Mouse (Mus musculus) c-Kit-positive CD71-positive TER-119-negative erythroid progenitor cells, embryonic 14.5 days (primary cell): ENCODE data around the gene Flt1.

Experiments used
- DNase-seq: peaks from one replicate; pipeline ENCODE4 v3.0.0-alpha.2; 2013; ENCODE audit warnings: low read depth

The Flt1 gene

GRCm38 (mm10) chr5:147725831-147726700, at the start of gene Flt1:
Flt1 (minus strand) TSS chr5:147726011.
- DNase-seq, result no peak

DNA sequence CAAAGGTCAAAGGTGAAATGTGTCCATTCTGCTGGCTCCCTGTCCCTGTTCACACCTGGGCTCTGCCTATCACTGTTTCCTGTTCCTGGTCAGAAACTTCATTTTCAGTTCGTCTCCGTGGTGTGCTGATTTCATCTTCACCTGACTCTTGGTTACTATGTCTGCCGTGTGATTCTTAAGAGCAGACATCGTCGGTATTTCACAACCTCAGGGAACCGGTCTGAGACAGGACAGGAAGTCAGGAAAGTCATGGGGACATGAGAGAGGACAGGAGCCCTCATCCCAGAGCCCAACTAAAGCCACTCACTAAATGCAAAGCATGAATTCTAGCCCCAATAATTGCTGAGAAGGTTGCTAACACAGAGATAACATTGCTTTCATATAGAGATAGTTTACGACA, 49.4 kb upstream of the Flt1 start:
- no peak for DNase-seq

DNA sequence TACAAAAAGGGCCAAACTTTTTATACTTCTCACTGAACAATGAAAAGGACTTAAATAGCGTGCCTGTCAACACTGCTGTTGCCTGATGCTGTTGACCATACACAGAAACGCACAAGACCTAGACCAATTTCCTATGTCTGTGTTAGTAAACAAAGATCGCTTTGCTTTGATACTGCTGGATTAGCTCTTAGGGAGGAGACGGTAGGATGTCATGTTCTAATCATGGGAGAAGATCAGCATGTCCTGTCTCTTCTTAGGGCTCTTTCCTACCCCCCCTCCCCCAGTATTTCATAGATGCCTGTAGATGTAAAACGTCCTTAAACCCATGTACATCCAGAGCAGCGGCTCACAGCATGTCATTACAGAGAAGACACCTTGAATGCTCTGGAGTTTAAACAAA, 44.1 kb upstream of the Flt1 start:
- DNase-seq, result no peak

DNA sequence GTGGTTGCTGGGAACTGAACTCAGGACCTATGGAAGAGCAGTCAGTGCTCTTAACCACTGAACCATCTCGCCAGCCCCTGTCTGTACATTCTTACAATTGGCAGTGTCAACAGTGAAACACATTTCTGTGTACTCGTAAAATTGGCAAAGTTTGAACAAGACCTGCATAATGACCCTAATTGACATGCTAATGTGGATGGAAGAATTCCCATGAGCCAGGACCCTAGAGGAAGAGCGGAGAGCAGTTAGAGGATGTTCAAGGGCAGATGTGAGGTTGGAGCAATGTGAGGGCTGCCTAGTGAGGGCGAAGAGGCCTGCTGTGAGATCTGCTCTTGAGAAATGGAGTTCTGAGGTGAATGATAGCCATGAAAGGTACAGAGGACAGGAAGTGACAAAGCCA, 38.2 kb upstream of the Flt1 start:
- no peak for DNase-seq

DNA sequence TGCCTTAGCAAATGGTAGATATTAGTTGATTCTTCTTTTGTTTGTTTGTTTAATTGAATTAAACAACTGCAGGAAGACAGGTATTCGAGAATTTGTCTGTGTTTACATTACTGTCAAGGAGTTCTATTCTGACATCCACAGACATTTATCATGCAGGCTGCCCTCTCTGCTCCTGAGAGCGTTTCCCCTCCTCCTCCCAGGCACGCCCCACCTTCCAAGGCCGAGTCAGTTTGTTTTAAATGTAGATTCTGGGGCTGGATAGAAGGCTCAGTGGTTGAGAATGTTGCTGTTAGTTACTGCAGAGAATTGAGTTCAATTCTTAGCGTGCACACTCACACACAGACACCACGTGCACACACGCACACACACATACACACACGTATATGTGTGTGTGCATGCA, 36.2 kb upstream of the Flt1 start:
- DNase-seq, result no peak

GRCm38 (mm10) chr5:147761275-147761674, 35.5 kb upstream of the Flt1 start:
- peak; percentile 15 for DNase-seq

DNA sequence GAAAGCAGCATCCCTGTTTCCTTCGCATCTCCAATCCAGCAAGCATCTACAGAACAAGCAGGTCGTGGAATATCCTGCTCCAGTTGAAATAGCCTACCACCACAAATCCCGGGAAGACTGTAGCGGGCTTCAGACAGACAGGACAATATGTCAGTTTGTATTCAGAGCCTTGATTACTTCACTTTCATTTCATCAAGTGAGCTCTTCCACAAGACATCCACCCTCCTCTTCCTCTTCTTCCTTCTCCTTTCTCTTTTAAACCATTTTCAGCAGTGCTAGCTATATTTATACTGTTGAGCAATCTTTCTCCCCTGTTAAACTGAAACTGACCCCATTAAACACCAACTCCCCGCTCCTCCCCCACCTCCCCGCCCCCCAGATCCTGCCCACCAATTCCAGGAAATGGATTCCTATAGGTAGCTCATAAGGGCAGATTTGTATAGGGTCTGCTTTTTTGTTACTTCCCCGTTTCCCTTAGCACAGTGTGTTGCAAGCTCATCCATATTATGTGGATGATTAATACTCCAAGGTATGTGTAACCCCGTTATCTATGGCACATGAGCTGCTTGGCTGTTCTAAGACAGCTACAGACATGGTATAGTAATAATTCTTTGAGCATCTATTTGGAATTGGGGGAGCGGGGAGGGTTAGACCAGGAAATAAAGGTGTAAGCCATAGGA, 33.0 kb upstream of the Flt1 start:
- DNase-seq, result no peak

DNA sequence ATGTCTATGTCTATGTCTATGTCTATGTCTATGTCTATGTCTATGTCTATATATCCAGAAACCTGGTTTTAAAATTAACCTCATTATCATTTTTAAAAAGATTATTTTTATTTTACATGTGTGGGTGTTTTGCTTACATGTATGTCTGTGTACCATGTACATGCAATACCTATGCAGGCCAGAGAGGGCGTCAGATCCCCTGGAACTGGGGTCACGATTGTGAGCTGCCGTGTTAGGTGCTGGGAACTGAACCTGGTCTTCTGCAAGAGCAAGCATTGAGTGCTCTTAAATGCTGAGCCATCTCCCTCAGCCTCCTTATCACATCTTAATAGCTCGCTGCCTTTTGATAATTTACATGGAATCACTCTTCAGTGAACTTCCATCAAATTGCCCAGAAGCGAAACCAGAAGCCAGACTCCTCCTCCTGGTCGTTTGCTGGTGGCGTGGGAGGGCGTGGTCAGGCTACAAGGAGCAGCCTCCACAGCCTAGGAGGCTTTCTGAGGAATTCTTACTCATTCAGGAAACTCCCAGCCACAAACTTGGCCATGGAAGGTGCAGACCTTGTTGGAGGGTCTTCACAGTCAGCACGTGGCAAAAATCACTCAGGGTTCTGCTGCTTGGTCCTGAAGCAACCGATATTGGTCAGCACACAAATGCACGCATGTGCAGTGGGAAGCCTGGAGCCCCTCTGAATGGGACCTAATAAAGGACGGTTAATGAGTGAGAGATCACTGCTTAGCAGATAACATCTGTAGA, 32.2 kb upstream of the Flt1 start:
- peak; percentile 28 for DNase-seq

- DNase-seq, result no peak
Measured at GRCm38 (mm10) chr5:147752914-147753341, 27.1 kb upstream of the Flt1 start.

GRCm38 (mm10) chr5:147751673-147752130, 25.9 kb upstream of the Flt1 start:
- no peak for DNase-seq

GRCm38 (mm10) chr5:147749972-147750371, 24.2 kb upstream of the Flt1 start:
- no peak for DNase-seq

DNA sequence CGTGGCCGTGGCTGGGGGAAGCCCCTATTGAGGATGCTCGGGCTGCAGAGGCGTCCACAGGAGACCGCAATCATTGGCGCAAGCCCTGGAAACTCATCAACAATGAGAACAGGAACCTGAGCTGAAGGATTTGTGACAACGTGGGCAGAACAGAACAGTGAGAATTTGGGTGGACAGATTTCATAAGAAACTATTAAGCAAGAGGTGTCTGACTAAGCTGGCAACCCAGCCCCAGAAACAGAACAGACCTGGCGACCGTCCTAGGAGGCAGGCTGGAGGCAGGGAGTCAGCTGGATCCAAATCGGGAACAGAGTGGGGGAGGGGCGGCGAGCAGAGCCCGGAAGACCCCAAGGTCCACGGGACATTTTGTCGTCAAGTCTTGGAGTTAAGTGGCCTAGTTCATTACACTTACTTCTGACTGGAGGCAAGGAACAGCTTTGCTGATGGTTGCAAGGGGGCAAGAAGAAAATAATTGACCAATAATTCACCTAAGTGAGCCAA, 22.3 kb upstream of the Flt1 start:
- no peak for DNase-seq

- DNase-seq, result no peak
Measured at GRCm38 (mm10) chr5:147744900-147745653, 19.3 kb upstream of the Flt1 start.

GRCm38 (mm10) chr5:147742468-147743111, 16.8 kb upstream of the Flt1 start:
- no peak for DNase-seq

- DNase-seq, result no peak
Measured at GRCm38 (mm10) chr5:147736766-147737280, 11.0 kb upstream of the Flt1 start.

- DNase-seq, result peak; percentile 11
Measured at GRCm38 (mm10) chr5:147733682-147734081, 7.9 kb upstream of the Flt1 start.

DNA sequence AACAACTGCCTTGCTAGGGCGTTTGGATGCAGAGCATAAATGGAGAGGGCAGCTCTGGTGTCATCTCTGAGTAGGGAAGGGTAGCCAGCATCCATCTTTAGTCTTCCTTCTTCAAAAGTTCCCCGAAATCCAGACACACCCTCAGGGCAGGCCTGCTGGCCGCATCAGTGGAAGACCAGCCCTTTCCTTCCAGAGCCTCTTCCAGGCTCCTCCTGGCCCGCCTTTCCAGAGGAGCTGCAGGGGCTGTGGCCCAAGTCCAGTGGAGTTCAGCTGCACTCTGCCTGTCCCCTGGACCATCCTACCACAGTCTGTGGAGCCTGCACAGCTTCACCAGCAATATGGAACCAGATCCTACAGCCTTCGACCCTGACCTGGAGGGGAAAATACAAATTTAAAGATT, 7.1 kb upstream of the Flt1 start:
- DNase-seq, result no peak

DNA sequence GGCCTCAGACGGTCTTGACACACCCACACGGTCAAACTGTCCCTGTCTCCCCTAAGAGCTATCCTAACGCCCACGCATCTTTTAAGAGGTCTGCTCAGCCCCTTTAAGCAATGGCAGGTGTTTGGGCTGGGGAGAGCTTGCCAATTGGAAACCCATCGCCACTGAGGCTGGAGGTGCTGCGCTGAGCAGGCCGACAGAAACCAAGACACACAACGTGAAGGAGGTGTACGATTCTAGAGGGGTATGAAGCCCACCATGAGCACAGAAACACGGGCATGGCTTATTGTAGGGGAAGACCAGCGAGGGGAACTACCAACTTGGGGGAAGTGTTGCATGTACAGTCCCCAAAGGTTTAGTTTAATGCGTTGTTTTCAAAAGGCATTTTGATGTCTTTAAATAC, 1.7 kb upstream of the Flt1 start:
- no peak for DNase-seq

DNA sequence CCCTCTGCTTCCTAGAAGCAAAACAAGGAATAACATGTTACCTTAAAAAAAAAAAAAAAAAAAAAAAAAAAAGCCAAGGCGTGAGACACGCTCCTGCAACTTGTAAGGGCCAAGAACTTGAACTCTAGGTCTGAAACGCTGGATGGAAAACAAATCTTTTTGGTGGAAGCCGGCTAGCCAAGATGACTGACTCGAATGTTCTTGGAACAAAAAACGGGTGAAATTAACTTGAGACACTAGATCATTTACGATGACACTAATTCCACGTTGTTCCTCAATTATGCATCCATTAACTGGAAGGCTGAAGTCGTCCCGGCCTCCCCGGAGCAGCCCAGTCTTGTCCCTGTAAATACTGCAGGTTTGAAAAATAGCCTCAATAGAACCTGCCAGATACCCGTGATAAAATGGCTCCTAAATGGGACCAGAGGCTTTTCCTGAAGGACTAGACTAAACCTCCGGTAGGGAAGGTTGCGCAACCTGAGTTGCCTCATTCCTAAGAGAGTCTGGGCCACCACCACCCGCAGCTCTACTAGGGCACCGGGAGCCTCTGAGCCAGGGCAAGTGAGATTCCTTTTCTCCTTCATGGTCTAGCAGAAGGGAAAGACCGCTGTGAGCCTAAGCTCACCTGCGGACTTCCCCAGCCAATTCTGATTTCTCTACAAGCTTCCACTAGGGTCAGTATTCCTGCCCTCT, 1.0 kb upstream of the Flt1 start:
- DNase-seq, result no peak
